Mouse (Mus musculus): ENCODE results near the gene Teddm2. TPM values are rescaled to one million over a fixed set of nuclear protein-coding genes. Genes with fewer than 3 reads are reported as not detected.

Gene Teddm2
- 0.98 and 1.0 TPM in 2 replicates for polyA plus RNA-seq (2012; rRNA removed)

DNA sequence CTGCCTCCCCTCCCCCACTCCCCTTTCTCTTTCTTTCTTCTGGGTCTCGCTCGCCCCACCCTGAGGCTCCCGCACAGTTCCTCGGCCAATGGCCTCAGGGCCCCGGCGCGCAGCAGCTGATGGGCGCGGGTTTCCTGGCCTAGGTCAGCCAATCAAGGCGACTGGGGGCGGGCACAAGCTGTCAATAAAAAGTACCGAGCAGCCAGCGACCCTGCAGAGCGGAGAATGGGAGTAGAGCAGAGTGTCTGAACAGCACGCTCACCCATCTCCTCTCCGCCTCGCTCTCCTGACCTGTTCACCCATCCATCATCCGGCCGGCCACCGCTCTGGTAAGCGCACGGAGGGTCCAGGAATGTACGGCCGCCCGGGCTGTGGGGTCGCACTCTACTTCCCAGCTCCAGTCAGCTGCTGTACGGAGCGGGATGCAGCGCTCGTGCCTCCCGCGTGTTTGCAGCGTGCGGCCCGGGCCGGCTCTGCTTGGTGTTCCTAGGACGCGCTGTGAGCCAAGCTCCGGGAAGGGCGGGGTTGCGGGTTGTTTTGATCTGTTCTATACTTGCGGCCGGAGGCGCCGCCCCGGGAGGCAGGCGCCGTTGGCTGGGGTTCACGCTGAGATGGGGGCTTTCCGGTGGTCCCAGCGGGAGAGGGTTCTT is at the start of gene Teddm2, which contains the start of gene Glul:
TSS of gene Teddm2 (minus strand) at position 498 of the 650 bp plus-strand sequence.
TSS of gene Glul (plus strand) at position 214 of the 650 bp plus-strand sequence.

DNA sequence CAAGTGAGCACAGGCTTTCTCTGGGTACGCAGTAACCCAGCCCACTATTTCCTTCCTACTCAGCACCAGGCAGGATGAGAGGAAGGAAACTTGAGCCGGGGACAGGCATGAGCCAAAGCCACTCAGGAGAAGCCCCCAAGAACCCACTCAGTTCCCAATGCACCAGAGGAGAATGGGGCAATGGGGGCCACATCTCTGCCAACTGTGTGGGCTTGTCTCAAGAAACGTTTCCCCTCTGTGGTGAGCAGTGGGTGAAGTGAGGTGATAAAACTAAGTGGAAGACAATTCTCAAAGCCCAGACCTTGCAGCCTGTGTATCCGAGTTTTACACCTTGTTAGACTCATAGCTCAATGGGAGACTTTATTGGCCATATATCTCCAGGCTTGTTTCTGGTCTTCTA is 8.6 kb downstream of the Teddm2 start, which contains the start of gene Teddm1a:
TSS of gene Teddm1a (plus strand) at position 301 of the 400 bp plus-strand sequence.

DNA sequence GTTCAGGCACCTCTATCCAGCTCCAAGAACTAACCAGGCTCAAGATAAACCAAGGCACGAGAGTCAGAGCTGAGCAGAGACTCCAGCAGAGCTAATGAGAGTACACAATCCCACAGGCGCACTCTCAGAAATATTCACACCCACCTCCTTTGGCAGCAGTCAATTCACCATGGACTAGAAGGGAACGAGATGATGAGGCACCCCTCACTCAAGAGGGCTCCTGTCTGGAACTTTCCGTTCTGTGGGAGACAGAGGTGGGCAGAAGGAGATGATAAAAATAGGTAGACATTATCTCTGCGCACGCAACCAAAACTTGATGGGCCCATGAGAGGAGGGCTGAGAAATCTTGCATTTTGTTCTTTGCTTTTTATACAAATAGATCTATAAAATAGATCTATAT is 26.0 kb downstream of the Teddm2 start, which contains the start of gene Teddm1b:
TSS of gene Teddm1b (plus strand) at position 301 of the 400 bp plus-strand sequence.

DNA sequence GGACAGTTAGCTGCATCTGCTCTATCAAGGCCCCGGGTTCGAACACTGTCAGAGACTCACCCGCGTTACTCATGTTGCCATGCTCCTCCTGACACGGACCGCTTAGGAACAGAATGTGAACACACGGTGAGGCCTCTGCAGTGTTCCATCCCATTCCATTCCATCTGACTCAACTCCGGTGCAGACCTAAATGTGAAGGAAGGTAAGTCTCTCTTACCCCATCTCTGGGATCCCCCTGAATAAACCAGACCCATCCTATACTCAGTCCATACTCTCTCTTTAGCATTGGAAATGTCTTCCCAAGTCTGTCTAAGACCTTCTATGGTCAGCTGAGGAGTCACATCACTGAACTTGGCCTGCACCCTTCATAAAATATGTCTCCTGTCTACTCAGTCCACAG is 56.0 kb downstream of the Teddm2 start, which contains the start of gene Rgsl1:
TSS of gene Rgsl1 (minus strand) at position 101 of the 400 bp plus-strand sequence.

Other genes starting within 250 kb of the Teddm2 start
- 25.2 and 25.9 TPM in 2 replicates for gene Rgs8, start 247.2 kb downstream of the Teddm2 start, polyA plus RNA-seq (2012; rRNA removed)
- 24.3 and 34.4 TPM in 2 replicates for gene Rgs16, start 159.9 kb downstream of the Teddm2 start, polyA plus RNA-seq (2012; rRNA removed)
- 73.5 and 78.2 TPM in 2 replicates for gene Rnasel, start 150.8 kb downstream of the Teddm2 start, polyA plus RNA-seq (2012; rRNA removed)
- gene Rgsl1, start 56.1 kb downstream of the Teddm2 start, polyA plus RNA-seq (2012; rRNA removed) = 0.24 and 0.44 TPM in 2 replicates
- not detected in 2 replicates for gene Teddm1b, start 25.9 kb downstream of the Teddm2 start, polyA plus RNA-seq (2012; rRNA removed)
- gene Teddm1a, start 8.5 kb downstream of the Teddm2 start, polyA plus RNA-seq (2012; rRNA removed) = not detected in 2 replicates
- gene Glul, start 284 bp downstream of the Teddm2 start, polyA plus RNA-seq (2012; rRNA removed) = 199 and 211 TPM in 2 replicates